Mouse (Mus musculus): ENCODE results near the gene Flywch1.
"Not testable (repeated sequence)": the region's sequence is repeated elsewhere in the genome, so short reads cannot be mapped to it uniquely, and the experiment has no call there.

The Flywch1 gene

GRCm38 (mm10) chr17:23778447-23778846, 7.0 kb upstream of the Flywch1 start:
- DNase-seq (ENCODE audit: low spot score) = no peak

- DNase-seq (ENCODE audit: low spot score) = no peak
These were observed 5.7 kb upstream of the Flywch1 start for GRCm38 (mm10) chr17:23777141-23777540.

- DNase-seq (ENCODE audit: low spot score) = no peak
These were observed 4.8 kb upstream of the Flywch1 start for GRCm38 (mm10) chr17:23776216-23776615.

- DNase-seq (ENCODE audit: low spot score) = peak; percentile 84
These were observed 2.7 kb upstream of the Flywch1 start for GRCm38 (mm10) chr17:23774090-23774489.

- DNase-seq (ENCODE audit: low spot score) = no peak
These were observed 2.3 kb upstream of the Flywch1 start for GRCm38 (mm10) chr17:23773676-23774075.

GRCm38 (mm10) chr17:23772219-23772556, 786 bp upstream of the Flywch1 start:
- not testable (repeated sequence) for DNase-seq (ENCODE audit: low spot score)

- no peak for DNase-seq (ENCODE audit: low spot score)
These were observed 512 bp downstream of the Flywch1 start for GRCm38 (mm10) chr17:23770896-23771283.

- no peak for DNase-seq (ENCODE audit: low spot score)
These were observed 909 bp downstream of the Flywch1 start for GRCm38 (mm10) chr17:23770493-23770892.

- DNase-seq (ENCODE audit: low spot score) = no peak
These were observed 8.4 kb downstream of the Flywch1 start for GRCm38 (mm10) chr17:23762976-23763375.

- DNase-seq (ENCODE audit: low spot score) = no peak
These were observed 10.2 kb downstream of the Flywch1 start for GRCm38 (mm10) chr17:23761155-23761554.

- DNase-seq (ENCODE audit: low spot score) = no peak
These were observed 11.2 kb downstream of the Flywch1 start for GRCm38 (mm10) chr17:23760231-23760630.

- DNase-seq (ENCODE audit: low spot score) = no peak
These were observed 12.6 kb downstream of the Flywch1 start for GRCm38 (mm10) chr17:23758801-23759200.

- DNase-seq (ENCODE audit: low spot score) = no peak
These were observed 13.8 kb downstream of the Flywch1 start for GRCm38 (mm10) chr17:23757581-23757980.

- no peak for DNase-seq (ENCODE audit: low spot score)
These were observed 15.7 kb downstream of the Flywch1 start for GRCm38 (mm10) chr17:23755689-23756088.

- DNase-seq (ENCODE audit: low spot score) = no peak
These were observed 21.8 kb downstream of the Flywch1 start for GRCm38 (mm10) chr17:23749400-23750191.

- DNase-seq (ENCODE audit: low spot score) = peak; percentile 29
These were observed 22.6 kb downstream of the Flywch1 start for GRCm38 (mm10) chr17:23748631-23749391.

GRCm38 (mm10) chr17:23748026-23748425, 23.4 kb downstream of the Flywch1 start:
- no peak for DNase-seq (ENCODE audit: low spot score)

GRCm38 (mm10) chr17:23747471-23747870, 23.9 kb downstream of the Flywch1 start:
- DNase-seq (ENCODE audit: low spot score) = no peak

- DNase-seq (ENCODE audit: low spot score) = no peak
These were observed 24.6 kb downstream of the Flywch1 start for GRCm38 (mm10) chr17:23746767-23747166.

GRCm38 (mm10) chr17:23746311-23746710, 25.1 kb downstream of the Flywch1 start:
- no peak for DNase-seq (ENCODE audit: low spot score)

- no peak for DNase-seq (ENCODE audit: low spot score)
These were observed 25.8 kb downstream of the Flywch1 start, which contains the start of gene Kremen2 for GRCm38 (mm10) chr17:23745301-23746251. TSS of gene Kremen2 (minus strand) at chr17:23745833.

- no peak for DNase-seq (ENCODE audit: low spot score)
These were observed 26.8 kb downstream of the Flywch1 start for GRCm38 (mm10) chr17:23744651-23745050.

Data from ovary, postnatal 36 days (tissue).